Mouse (Mus musculus) liver, embryonic 15.5 days (tissue): ENCODE measurements around the gene Chst11. TPM values are rescaled to one million over a fixed set of nuclear protein-coding genes. Genes with fewer than 3 reads are reported as not detected.

Experiments used
- ATAC-seq: fragments of 200-750 bp; cut with Nextera tagmentation; 2 replicates; pipeline ENCODE4 v1.8.0; 2017; ENCODE audit warnings: moderate number of reproducible peaks, mild to moderate bottlenecking, moderate library complexity; ENCODE audit not compliant: insufficient read depth
- H3K27ac ChIP-seq: fragments of 300-500 bp; sonication (generic); replicated peaks from 2 replicates; pipeline ENCODE4 v1.5.1; 2015; ENCODE audit warnings: mild to moderate bottlenecking, inconsistent platforms
- H3K27me3 ChIP-seq: fragments of 300-500 bp; sonication (generic); 2 replicates; pipeline ENCODE4 v1.6.1; 2015; ENCODE audit warnings: mild to moderate bottlenecking, inconsistent platforms
- H3K36me3 ChIP-seq: fragments of 300-500 bp; sonication (generic); replicated peaks from 2 replicates; pipeline ENCODE4 v1.6.1; 2015; ENCODE audit warnings: moderate library complexity, mild to moderate bottlenecking, inconsistent platforms
- H3K4me1 ChIP-seq: fragments of 300-500 bp; sonication (generic); replicated peaks from 2 replicates; pipeline ENCODE4 v1.6.1; 2015; ENCODE audit warnings: inconsistent platforms
- H3K4me2 ChIP-seq: fragments of 300-500 bp; sonication (generic); 2 replicates; pipeline ENCODE4 v1.6.1; 2015; ENCODE audit warnings: moderate library complexity, mild to moderate bottlenecking, inconsistent platforms
- H3K4me3 ChIP-seq: fragments of 300-500 bp; sonication (generic); replicated peaks from 2 replicates; pipeline ENCODE4 v1.5.1; 2015; ENCODE audit warnings: mild to moderate bottlenecking, inconsistent platforms
- H3K9ac ChIP-seq: fragments of 300-500 bp; sonication (generic); 2 replicates; pipeline ENCODE4 v1.6.1; 2015; ENCODE audit warnings: moderate library complexity, mild to moderate bottlenecking, inconsistent platforms
- H3K9me3 ChIP-seq: fragments of 300-500 bp; sonication (generic); replicated peaks from 2 replicates; pipeline ENCODE4 v1.6.1; 2016; ENCODE audit warnings: inconsistent platforms
- WGBS: fragments of 180-500 bp; shearing (Covaris S2); methylation state at CpG from one replicate; pipeline ENCODE4 v1.1.7; 2015; ENCODE audit warnings: mixed read lengths; ENCODE audit not compliant: insufficient replicate concordance; 5-methylcytosine and 5-hydroxymethylcytosine counted together
- polyA plus RNA-seq: library from polyadenylated mRNA; unstranded; fragments of >200 nt; fragmentation: Nextera tagmentation; extraction: Ambion mirVana; gene quantifications from 2 replicates; pipeline ENCODE4 v1.2.1, GENCODE M21; 2015

The Chst11 gene
- polyA plus RNA-seq, 1 experiment from 2014 or later, result 1.2 TPM

DNA sequence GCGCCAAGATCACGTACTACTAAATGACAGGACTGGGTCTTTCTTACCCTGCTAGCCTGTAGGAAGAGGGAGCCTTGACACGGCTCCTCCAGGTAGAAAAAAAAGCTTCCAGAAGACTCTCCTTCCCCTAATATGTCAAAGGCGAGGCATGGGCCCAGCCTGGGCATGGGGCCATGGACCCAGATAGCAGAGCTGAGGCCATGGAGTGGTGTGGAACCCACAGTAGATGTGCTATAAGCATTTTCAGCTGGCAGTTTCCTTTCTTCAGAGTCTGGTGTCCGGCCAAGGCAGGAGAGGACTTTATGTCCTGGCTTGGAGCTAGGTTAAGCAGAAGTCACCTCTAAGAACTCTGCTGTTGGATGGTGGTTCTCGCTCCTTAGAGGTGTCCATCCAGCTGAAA, 111.0 kb downstream of the Chst11 start:
- 76% methylated on average over 6 of the region's 6 CpGs for WGBS
- Histone ChIP-seq H3K4me2 (no peak overlapping the region), H3K9me3 (no peaks in the 10 kb centered on the region), H3K27me3 (no peaks in the 10 kb centered on the region), H3K9ac (no peak overlapping the region), H3K27ac (no peak overlapping the region), H3K4me1 (peaks cover 8% of the 10 kb centered on the region), H3K36me3 (no peaks in the 10 kb centered on the region), H3K4me3 (no peak overlapping the region)
- no peak for ATAC-seq

DNA sequence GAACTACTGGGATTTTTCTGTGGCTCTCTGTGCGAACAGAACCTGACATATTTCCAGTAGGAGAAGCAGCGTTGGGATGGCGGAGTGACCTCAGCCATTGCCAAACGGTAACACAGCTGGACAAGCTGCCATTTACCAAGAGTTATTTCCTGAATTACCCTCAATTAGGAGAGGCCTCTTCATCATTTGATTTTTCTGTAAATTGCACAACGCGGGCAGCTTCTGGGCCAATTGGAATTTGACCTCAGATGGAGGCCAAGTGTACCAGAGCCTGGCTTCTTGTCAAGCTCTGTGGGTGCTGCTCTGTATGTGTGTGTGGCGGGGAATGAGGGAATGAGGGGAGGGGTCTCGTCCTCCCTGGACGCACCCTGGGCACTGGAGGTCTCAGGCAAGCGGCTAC, 113.6 kb downstream of the Chst11 start:
- Histone ChIP-seq H3K9ac (no peak overlapping the region), H3K9me3 (no peaks in the 10 kb centered on the region), H3K27ac (no peak overlapping the region), H3K4me3 (no peak overlapping the region), H3K27me3 (no peaks in the 10 kb centered on the region), H3K36me3 (no peaks in the 10 kb centered on the region), H3K4me2 (no peak overlapping the region), H3K4me1 (peaks cover 15% of the 10 kb centered on the region)
- WGBS, result 82% methylated on average over 10 of the region's 10 CpGs
- no peak for ATAC-seq

DNA sequence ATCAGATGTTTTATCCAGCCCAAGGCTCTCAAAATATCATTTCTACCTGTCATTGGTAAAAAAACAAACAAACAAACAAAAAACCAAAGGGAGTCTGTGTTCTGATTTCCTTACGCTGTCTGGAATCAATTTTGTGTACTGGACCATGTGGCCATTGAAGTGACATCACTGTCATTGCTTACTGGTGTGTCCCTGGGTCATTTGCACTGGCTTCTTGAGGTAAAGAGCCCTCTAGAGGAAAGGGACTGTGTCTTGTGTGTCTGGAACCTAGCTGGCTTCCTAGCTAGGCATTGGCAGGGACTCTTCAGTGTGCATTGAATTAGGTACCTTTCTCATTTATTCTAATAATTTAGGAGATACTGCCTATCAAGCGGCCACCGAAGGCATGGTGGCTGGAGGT, 114.4 kb downstream of the Chst11 start:
- no peak for ATAC-seq
- WGBS, result 77% methylated on average over 3 of the region's 3 CpGs

DNA sequence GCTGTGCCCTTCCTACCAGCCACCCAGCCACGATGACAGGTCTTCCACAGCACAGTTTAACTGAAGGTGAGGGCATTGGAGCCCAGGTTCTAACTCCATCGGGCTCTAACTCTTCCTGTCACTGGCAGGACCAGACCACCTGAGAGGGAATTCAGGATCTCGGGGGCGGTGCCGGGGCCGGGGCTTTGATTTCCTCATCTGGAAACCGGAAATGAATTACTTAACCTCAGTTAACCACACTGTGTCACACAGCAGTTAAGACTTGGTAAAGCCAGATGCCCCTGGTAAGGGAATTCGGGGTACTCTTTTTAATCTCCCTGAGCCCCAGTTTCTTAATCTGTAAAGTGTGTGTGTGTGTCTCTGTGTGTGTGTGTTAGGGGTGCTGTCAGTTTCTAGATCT, 115.6 kb downstream of the Chst11 start:
- 35% methylated on average over 8 of the region's 8 CpGs for WGBS
- H3K36me3 ChIP-seq, result no peaks in the 10 kb centered on the region
- no peak for ATAC-seq

More for the DNA sequence above, 114.4 kb downstream of the Chst11 start:
- Histone ChIP-seq H3K4me3 (no peak overlapping the region), H3K4me2 (no peak overlapping the region), H3K9me3 (no peaks in the 10 kb centered on the region), H3K4me1 (peaks cover 15% of the 10 kb centered on the region), H3K27me3 (no peaks in the 10 kb centered on the region), H3K36me3 (no peaks in the 10 kb centered on the region), H3K27ac (no peak overlapping the region), H3K9ac (no peak overlapping the region)

DNA sequence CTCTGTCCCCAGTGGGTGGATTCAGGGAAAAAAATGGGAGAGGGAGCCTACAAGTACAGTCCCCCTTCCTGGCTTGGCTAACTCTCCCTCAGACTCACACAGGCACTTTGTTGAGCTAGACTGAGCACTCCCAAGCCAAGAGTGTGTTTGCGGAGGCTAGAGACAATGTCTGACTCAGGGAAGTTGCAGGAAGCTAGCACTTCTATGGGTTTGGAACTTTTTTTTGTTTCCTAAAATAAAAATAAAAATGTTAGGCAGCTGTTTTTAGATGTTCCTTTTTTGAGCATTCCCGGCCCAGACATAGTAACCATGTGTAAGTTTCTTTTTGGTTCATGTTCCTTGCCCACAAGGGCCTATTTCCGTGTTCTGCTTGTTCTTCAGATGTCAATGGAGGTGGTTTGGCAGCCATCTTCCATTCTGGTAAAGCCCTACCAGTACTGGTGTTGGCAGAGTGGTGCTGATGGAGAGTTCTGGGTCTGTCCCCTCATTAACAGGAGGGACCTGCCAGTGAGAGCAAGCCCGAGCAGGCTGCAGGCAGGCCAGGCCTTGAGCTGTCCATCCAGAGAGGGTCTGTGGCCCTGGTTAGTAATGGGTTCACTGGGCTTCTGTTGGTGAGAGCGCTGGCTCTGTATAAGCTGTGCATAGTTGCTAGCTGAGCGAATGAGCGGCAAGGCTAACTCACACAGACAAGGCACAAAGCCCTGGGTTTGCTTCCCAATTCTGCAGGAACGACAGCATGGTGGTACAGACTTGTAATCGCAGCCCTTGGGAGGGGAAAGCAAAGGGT, 116.3 kb downstream of the Chst11 start:
- no peak; the same call in 1 of the 2 replicates for ATAC-seq
- Histone ChIP-seq H3K27ac (no peak overlapping the region), H3K4me3 (no peak overlapping the region), H3K4me1 (peaks cover 11% of the 10 kb centered on the region), H3K36me3 (no peaks in the 10 kb centered on the region), H3K9me3 (no peaks in the 10 kb centered on the region), H3K9ac (no peak overlapping the region), H3K4me2 (no peak overlapping the region), H3K27me3 (no peaks in the 10 kb centered on the region)
- 72% methylated on average over 9 of the region's 9 CpGs for WGBS

More for the DNA sequence above, 115.6 kb downstream of the Chst11 start:
- Histone ChIP-seq H3K27me3 (no peaks in the 10 kb centered on the region), H3K4me2 (no peak overlapping the region), H3K9me3 (no peaks in the 10 kb centered on the region), H3K4me1 (peaks cover 11% of the 10 kb centered on the region), H3K27ac (no peak overlapping the region), H3K9ac (no peak overlapping the region), H3K4me3 (no peak overlapping the region)

DNA sequence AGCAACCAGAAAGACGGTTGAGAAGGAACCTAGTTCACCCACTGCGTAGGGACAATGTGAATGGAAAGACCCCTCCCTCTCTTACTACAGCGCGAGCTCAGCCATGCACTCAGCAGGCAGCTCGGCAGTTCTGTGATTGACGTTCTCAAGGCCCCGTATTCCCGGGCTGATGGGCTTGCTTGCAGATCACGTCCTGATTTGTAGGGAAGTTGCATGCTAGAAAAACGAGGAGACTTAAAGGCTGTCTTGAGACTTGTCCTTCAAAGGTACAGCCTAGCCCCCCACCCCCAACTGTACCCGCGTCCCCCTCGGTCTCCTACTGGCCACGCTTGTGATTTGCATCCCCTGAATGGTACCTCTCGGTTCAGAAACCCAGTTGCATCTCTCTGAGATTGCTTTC, 117.4 kb downstream of the Chst11 start:
- no peak overlapping the region for H3K4me3 ChIP-seq
- H3K36me3 ChIP-seq, result no peaks in the 10 kb centered on the region
- 59% methylated on average over 15 of the region's 15 CpGs for WGBS
- no peaks in the 10 kb centered on the region for H3K27me3 ChIP-seq
- H3K27ac ChIP-seq, result no peak overlapping the region
- ATAC-seq, result no peak
- no peaks in the 10 kb centered on the region for H3K9me3 ChIP-seq
- no peak overlapping the region for H3K9ac ChIP-seq
- peaks cover 11% of the 10 kb centered on the region for H3K4me1 ChIP-seq
- H3K4me2 ChIP-seq, result no peak overlapping the region

DNA sequence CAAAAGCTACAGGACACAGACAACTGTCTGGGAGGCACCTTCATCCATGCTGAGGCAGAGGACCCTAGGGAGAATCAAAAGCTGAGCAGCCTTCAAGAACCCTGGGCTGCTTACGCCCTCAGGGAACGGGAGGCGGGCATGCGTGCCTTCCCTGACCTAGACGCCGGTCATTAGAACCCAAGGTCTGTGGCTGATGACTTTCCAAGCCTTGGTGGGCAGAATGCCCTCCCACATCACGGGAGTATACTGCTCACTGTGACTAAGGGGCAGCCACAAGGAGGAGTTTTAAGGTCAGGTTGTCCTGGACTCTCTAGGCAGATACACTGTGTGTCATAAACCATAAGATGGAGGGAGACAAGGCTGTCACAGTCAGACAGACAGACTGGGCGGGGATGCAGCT, 118.9 kb downstream of the Chst11 start:
- Histone ChIP-seq H3K4me1 (peaks cover 11% of the 10 kb centered on the region), H3K9ac (no peak overlapping the region), H3K27me3 (no peaks in the 10 kb centered on the region), H3K36me3 (no peaks in the 10 kb centered on the region), H3K4me2 (no peak overlapping the region), H3K9me3 (no peaks in the 10 kb centered on the region), H3K27ac (no peak overlapping the region), H3K4me3 (no peak overlapping the region)
- WGBS, result 89% methylated on average over 8 of the region's 8 CpGs
- ATAC-seq, result no peak

DNA sequence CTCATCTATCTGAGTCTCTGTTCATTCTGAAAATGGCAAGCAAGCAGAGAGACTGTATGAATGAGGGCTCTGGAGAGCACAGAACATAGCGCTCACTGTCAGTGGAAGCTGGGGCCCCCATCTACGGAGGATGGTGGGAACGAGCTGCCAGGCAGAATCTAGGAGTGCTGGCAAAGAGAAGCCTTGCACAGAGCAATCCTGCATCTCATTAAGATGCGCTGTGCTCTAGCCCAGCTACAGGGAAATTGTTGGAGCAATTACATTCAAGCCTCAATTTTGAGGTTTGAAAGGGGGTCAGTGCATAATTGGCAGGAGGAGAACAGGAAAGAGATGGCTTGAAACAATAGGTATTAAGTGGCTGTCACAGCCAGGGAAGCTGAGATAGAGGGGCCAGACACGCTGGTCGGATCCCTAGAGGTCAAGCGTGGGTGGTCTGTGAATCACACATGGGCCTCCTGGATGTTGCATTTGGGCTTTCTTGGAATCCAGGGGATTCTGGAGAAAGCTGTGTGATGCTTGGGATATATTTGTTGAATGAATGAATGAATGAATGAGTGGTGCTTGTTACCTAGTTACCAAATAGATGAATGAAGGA, 121.0 kb downstream of the Chst11 start:
- no peak overlapping the region for H3K4me3 ChIP-seq
- H3K4me2 ChIP-seq, result no peak overlapping the region
- H3K27ac ChIP-seq, result no peak overlapping the region
- H3K36me3 ChIP-seq, result no peaks in the 10 kb centered on the region
- no peak overlapping the region for H3K9ac ChIP-seq
- no peaks in the 10 kb centered on the region for H3K9me3 ChIP-seq
- 78% methylated on average over 7 of the region's 7 CpGs for WGBS
- no peaks in the 10 kb centered on the region for H3K27me3 ChIP-seq
- H3K4me1 ChIP-seq, result peaks cover 11% of the 10 kb centered on the region
- no peak for ATAC-seq

DNA sequence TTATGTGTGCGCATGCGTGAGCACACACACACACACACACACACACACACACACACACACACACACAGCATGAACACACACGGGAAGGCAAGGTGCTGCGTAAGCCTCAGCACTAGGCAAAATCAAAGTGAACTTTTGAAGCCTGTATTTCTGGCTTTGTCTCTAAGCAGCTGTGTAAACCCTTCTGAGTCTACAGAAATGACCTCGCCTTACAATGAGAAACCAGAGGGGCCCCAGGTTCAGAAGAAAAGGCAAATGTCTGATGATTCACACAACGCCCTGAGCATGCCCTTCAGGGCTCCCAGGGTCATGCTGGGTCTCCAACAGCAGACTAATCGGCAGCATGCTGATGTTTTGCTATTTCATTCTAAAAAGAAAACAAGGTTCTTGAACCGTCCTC, 122.1 kb downstream of the Chst11 start:
- Histone ChIP-seq H3K4me1 (0 out of 2 replicates have a peak, but pooled peaks cover 4% of the 10 kb centered on the region), H3K27me3 (no peaks in the 10 kb centered on the region), H3K36me3 (no peaks in the 10 kb centered on the region), H3K9ac (no peak overlapping the region), H3K4me2 (no peak overlapping the region), H3K9me3 (no peaks in the 10 kb centered on the region), H3K4me3 (no peak overlapping the region), H3K27ac (no peak overlapping the region)
- ATAC-seq, result no peak
- WGBS, result 72% methylated on average over 8 of the region's 8 CpGs

DNA sequence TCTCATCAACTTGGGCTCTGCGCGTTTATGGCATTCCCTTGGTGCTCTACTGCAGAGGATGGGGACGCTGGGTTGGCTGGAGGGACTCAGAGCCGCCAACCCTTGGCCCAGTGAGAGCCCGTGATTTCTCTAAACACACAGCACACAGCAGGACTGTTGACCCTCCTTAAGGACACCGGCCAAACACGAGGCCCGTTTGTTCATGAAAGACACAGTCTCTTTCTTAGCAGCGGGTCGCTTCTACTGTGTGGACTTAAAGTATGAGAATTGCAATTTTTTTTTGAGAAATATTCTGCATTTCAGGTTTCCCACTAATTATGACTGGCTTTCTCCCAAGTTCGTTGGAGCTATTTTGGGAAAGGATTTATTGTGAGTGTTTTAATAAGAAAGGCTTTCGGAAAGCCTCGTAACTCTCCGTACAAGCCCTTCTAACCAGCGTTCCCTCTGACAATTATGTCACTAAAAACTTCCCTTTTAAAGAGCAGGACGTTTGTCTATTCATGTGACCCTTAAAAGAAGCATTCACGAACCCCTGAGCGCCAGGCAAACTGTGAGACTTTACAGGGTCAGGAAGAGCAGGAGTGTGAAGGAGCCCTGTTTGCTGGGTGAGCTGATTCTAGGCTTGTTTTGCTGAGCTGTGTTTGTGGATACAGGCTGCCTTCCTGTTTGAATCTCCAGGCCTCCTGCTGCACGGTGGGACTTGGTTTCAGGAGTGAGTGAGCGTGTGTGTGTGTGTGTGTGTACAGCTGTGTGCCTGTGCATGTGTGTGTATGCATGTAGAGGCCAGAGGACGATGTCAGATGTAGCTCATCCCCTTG, 122.8 kb downstream of the Chst11 start:
- no peaks in the 10 kb centered on the region for H3K36me3 ChIP-seq
- 67% methylated on average over 21 of the region's 21 CpGs for WGBS
- no peak overlapping the region for H3K9ac ChIP-seq
- no peak overlapping the region for H3K4me3 ChIP-seq
- H3K27me3 ChIP-seq, result no peaks in the 10 kb centered on the region
- no peak overlapping the region for H3K27ac ChIP-seq
- no peaks in the 10 kb centered on the region for H3K9me3 ChIP-seq
- no peak for ATAC-seq
- 0 out of 2 replicates have a peak, but pooled peaks cover 4% of the 10 kb centered on the region for H3K4me1 ChIP-seq
- H3K4me2 ChIP-seq, result no peak overlapping the region

DNA sequence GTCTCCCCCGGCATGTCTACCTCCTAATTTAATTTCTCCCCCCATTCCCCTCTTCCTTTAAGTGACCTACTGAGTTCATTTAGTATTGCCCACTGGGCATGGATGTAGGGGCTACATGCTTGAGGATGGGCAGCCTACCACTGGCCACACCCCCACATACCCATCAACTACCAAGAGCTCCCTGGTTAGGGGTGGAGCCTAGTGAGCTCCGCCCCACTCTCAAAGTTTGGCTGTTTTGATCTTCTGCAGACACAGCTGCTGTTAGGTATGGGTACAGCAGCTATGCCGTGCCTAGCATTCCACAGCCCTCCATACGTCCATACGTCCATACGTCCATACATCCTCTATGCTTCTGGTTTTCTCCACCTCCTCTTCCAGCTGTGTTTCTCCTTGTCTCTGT, 123.6 kb downstream of the Chst11 start:
- Histone ChIP-seq H3K4me3 (no peak overlapping the region), H3K9ac (no peak overlapping the region), H3K4me2 (no peak overlapping the region), H3K9me3 (no peaks in the 10 kb centered on the region), H3K4me1 (0 out of 2 replicates have a peak, but pooled peaks cover 4% of the 10 kb centered on the region), H3K36me3 (no peaks in the 10 kb centered on the region), H3K27me3 (no peaks in the 10 kb centered on the region), H3K27ac (no peak overlapping the region)
- no peak for ATAC-seq
- WGBS, result 76% methylated on average over 6 of the region's 6 CpGs
